Mouse (Mus musculus): Measurements from ENCODE around the gene Tm9sf4. TPM values are rescaled to one million over a fixed set of nuclear protein-coding genes. Genes with fewer than 3 reads are reported as not detected.
A peak's percentile ranks its signal among the peaks of the same experiment; 100 is the strongest.

Gene Tm9sf4
- 77.9 and 82.9 TPM in 2 replicates for polyA plus RNA-seq (2014; fragmentation: Nextera tagmentation; extraction: Ambion mirVana)

- no peaks in the 10 kb centered on the region for H3K36me3 ChIP-seq (ENCODE audit: control insufficient read depth, insufficient read depth, low read length)
- ATAC-seq (ENCODE audit: low FRiP score) (peak; percentile 94), DNase-seq (ENCODE audit: low spot score) (peak; percentile 96)
- H3K27me3 ChIP-seq (ENCODE audit: control insufficient read depth, insufficient read depth, low read length) = no peaks in the 10 kb centered on the region
- 10% methylated on average over 34 of the region's 34 CpGs for WGBS
- H3K4me2 ChIP-seq (replicated peaks; ENCODE audit: low read depth, low read length) = peak within 1 kb of the TSS; percentile 75
- peak within 1 kb of the TSS; percentile 89 for H3K9ac ChIP-seq (ENCODE audit: low read depth, low read length)
- no peaks in the 10 kb centered on the region for H3K9me3 ChIP-seq (ENCODE audit: control insufficient read depth, low read length)
- H3K4me1 ChIP-seq (replicated peaks; ENCODE audit: control insufficient read depth, insufficient read depth, low read length) = 0 out of 2 replicates have a peak, but pooled peaks cover 3% of the 10 kb centered on the region
- peak within 1 kb of the TSS; percentile 88 for H3K27ac ChIP-seq (ENCODE audit: low read depth, low read length)
- peak within 1 kb of the TSS; percentile 78 for H3K4me3 ChIP-seq (ENCODE audit: low read depth, low read length)
Observed at GRCm38 (mm10) chr2:153160844-153161683, at the start of gene Tm9sf4. TSS of gene Tm9sf4 (plus strand) at chr2:153161303.

GRCm38 (mm10) chr2:153115679-153116081, 45.4 kb upstream of the Tm9sf4 start:
- DNase-seq (ENCODE audit: low spot score) = no peak
- 80% methylated on average over 4 of the region's 4 CpGs for WGBS
- H3K4me2 ChIP-seq (replicated peaks; ENCODE audit: low read depth, low read length) = no peak overlapping the region
- ATAC-seq (ENCODE audit: low FRiP score) = no peak
- no peaks in the 10 kb centered on the region for H3K36me3 ChIP-seq (ENCODE audit: control insufficient read depth, insufficient read depth, low read length)
- H3K4me3 ChIP-seq (ENCODE audit: low read depth, low read length) = no peak overlapping the region
- H3K27ac ChIP-seq (ENCODE audit: low read depth, low read length) = no peak overlapping the region
- no peaks in the 10 kb centered on the region for H3K27me3 ChIP-seq (ENCODE audit: control insufficient read depth, insufficient read depth, low read length)
- no peaks in the 10 kb centered on the region for H3K9me3 ChIP-seq (ENCODE audit: control insufficient read depth, low read length)
- H3K4me1 ChIP-seq (replicated peaks; ENCODE audit: control insufficient read depth, insufficient read depth, low read length) = no peaks in the 10 kb centered on the region
- H3K9ac ChIP-seq (ENCODE audit: low read depth, low read length) = no peak overlapping the region

- H3K4me3 ChIP-seq (ENCODE audit: low read depth, low read length) = no peak overlapping the region
- no peak for DNase-seq (ENCODE audit: low spot score)
- WGBS = 84% methylated on average over 7 of the region's 7 CpGs
Observed at GRCm38 (mm10) chr2:153117051-153117486, 44.0 kb upstream of the Tm9sf4 start.

GRCm38 (mm10) chr2:153119488-153119887, 41.6 kb upstream of the Tm9sf4 start:
- ATAC-seq (ENCODE audit: low FRiP score) = no peak
- DNase-seq (ENCODE audit: low spot score) = no peak
- Histone ChIP-seq H3K27me3 (ENCODE audit: control insufficient read depth, insufficient read depth, low read length) (no peaks in the 10 kb centered on the region), H3K9me3 (ENCODE audit: control insufficient read depth, low read length) (no peaks in the 10 kb centered on the region), H3K4me1 (replicated peaks; ENCODE audit: control insufficient read depth, insufficient read depth, low read length) (no peaks in the 10 kb centered on the region), H3K4me3 (ENCODE audit: low read depth, low read length) (no peak overlapping the region), H3K36me3 (ENCODE audit: control insufficient read depth, insufficient read depth, low read length) (no peaks in the 10 kb centered on the region), H3K27ac (ENCODE audit: low read depth, low read length) (no peak overlapping the region), H3K4me2 (replicated peaks; ENCODE audit: low read depth, low read length) (no peak overlapping the region), H3K9ac (ENCODE audit: low read depth, low read length) (no peak overlapping the region)
- 86% methylated on average over 6 of the region's 6 CpGs for WGBS

More at GRCm38 (mm10) chr2:153117051-153117486, 44.0 kb upstream of the Tm9sf4 start:
- no peak overlapping the region for H3K4me2 ChIP-seq (replicated peaks; ENCODE audit: low read depth, low read length)
- no peaks in the 10 kb centered on the region for H3K36me3 ChIP-seq (ENCODE audit: control insufficient read depth, insufficient read depth, low read length)
- no peak overlapping the region for H3K9ac ChIP-seq (ENCODE audit: low read depth, low read length)
- H3K27ac ChIP-seq (ENCODE audit: low read depth, low read length) = no peak overlapping the region
- no peak for ATAC-seq (ENCODE audit: low FRiP score)
- H3K4me1 ChIP-seq (replicated peaks; ENCODE audit: control insufficient read depth, insufficient read depth, low read length) = no peaks in the 10 kb centered on the region
- H3K27me3 ChIP-seq (ENCODE audit: control insufficient read depth, insufficient read depth, low read length) = no peaks in the 10 kb centered on the region
- no peaks in the 10 kb centered on the region for H3K9me3 ChIP-seq (ENCODE audit: control insufficient read depth, low read length)

- Histone ChIP-seq H3K4me1 (replicated peaks; ENCODE audit: control insufficient read depth, insufficient read depth, low read length) (no peaks in the 10 kb centered on the region), H3K27me3 (ENCODE audit: control insufficient read depth, insufficient read depth, low read length) (no peaks in the 10 kb centered on the region), H3K9ac (ENCODE audit: low read depth, low read length) (no peak overlapping the region), H3K27ac (ENCODE audit: low read depth, low read length) (no peak overlapping the region), H3K9me3 (ENCODE audit: control insufficient read depth, low read length) (no peaks in the 10 kb centered on the region), H3K4me2 (replicated peaks; ENCODE audit: low read depth, low read length) (no peak overlapping the region), H3K4me3 (ENCODE audit: low read depth, low read length) (no peak overlapping the region), H3K36me3 (ENCODE audit: control insufficient read depth, insufficient read depth, low read length) (no peaks in the 10 kb centered on the region)
- DNase-seq (ENCODE audit: low spot score) (no peak), ATAC-seq (ENCODE audit: low FRiP score) (no peak)
- 72% methylated on average over 8 of the region's 8 CpGs for WGBS
Observed at GRCm38 (mm10) chr2:153120126-153120525, 41.0 kb upstream of the Tm9sf4 start.

GRCm38 (mm10) chr2:153121821-153122615, 39.1 kb upstream of the Tm9sf4 start:
- no peaks in the 10 kb centered on the region for H3K4me1 ChIP-seq (replicated peaks; ENCODE audit: control insufficient read depth, insufficient read depth, low read length)
- no peak overlapping the region for H3K4me2 ChIP-seq (replicated peaks; ENCODE audit: low read depth, low read length)
- ATAC-seq (ENCODE audit: low FRiP score) (no peak), DNase-seq (ENCODE audit: low spot score) (no peak)
- H3K9ac ChIP-seq (ENCODE audit: low read depth, low read length) = no peak overlapping the region
- no peak overlapping the region for H3K27ac ChIP-seq (ENCODE audit: low read depth, low read length)
- no peaks in the 10 kb centered on the region for H3K36me3 ChIP-seq (ENCODE audit: control insufficient read depth, insufficient read depth, low read length)
- WGBS = 79% methylated on average over 8 of the region's 8 CpGs
- no peaks in the 10 kb centered on the region for H3K27me3 ChIP-seq (ENCODE audit: control insufficient read depth, insufficient read depth, low read length)
- H3K4me3 ChIP-seq (ENCODE audit: low read depth, low read length) = no peak overlapping the region
- no peaks in the 10 kb centered on the region for H3K9me3 ChIP-seq (ENCODE audit: control insufficient read depth, low read length)

GRCm38 (mm10) chr2:153122701-153123100, 38.4 kb upstream of the Tm9sf4 start:
- no peak overlapping the region for H3K4me3 ChIP-seq (ENCODE audit: low read depth, low read length)
- 88% methylated on average over 7 of the region's 7 CpGs for WGBS

GRCm38 (mm10) chr2:153125875-153126274, 35.2 kb upstream of the Tm9sf4 start:
- no peak for DNase-seq (ENCODE audit: low spot score)
- Histone ChIP-seq H3K9me3 (ENCODE audit: control insufficient read depth, low read length) (no peaks in the 10 kb centered on the region), H3K27me3 (ENCODE audit: control insufficient read depth, insufficient read depth, low read length) (no peaks in the 10 kb centered on the region), H3K36me3 (ENCODE audit: control insufficient read depth, insufficient read depth, low read length) (no peaks in the 10 kb centered on the region), H3K27ac (ENCODE audit: low read depth, low read length) (no peak overlapping the region), H3K4me2 (replicated peaks; ENCODE audit: low read depth, low read length) (no peak overlapping the region), H3K9ac (ENCODE audit: low read depth, low read length) (no peak overlapping the region), H3K4me3 (ENCODE audit: low read depth, low read length) (no peak overlapping the region), H3K4me1 (replicated peaks; ENCODE audit: control insufficient read depth, insufficient read depth, low read length) (no peaks in the 10 kb centered on the region)
- 56% methylated on average over 5 of the region's 5 CpGs for WGBS
- no peak for ATAC-seq (ENCODE audit: low FRiP score)

More at GRCm38 (mm10) chr2:153122701-153123100, 38.4 kb upstream of the Tm9sf4 start:
- Histone ChIP-seq H3K27me3 (ENCODE audit: control insufficient read depth, insufficient read depth, low read length) (no peaks in the 10 kb centered on the region), H3K36me3 (ENCODE audit: control insufficient read depth, insufficient read depth, low read length) (no peaks in the 10 kb centered on the region), H3K4me2 (replicated peaks; ENCODE audit: low read depth, low read length) (no peak overlapping the region), H3K9ac (ENCODE audit: low read depth, low read length) (no peak overlapping the region), H3K9me3 (ENCODE audit: control insufficient read depth, low read length) (no peaks in the 10 kb centered on the region), H3K4me1 (replicated peaks; ENCODE audit: control insufficient read depth, insufficient read depth, low read length) (no peaks in the 10 kb centered on the region), H3K27ac (ENCODE audit: low read depth, low read length) (no peak overlapping the region)
- no peak for ATAC-seq (ENCODE audit: low FRiP score)
- DNase-seq (ENCODE audit: low spot score) = no peak

All from hindbrain, embryonic 11.5 days (tissue).